Mouse (Mus musculus) bone marrow macrophage, adult 2 months (primary cell): Measurements from ENCODE around the gene Slc18b1. TPM values are rescaled to one million over a fixed set of nuclear protein-coding genes. Genes with fewer than 3 reads are reported as not detected.
"Not testable (repeated sequence)": the region's sequence is repeated elsewhere in the genome, so short reads cannot be mapped to it uniquely, and the experiment has no call there.

ENCODE experiments used
- H3K27ac ChIP-seq: 2 replicates; pipeline ENCODE4 v1.5.1; 2012; ENCODE audit warnings: low read depth, low read length; ENCODE audit not compliant: insufficient read depth
- H3K4me1 ChIP-seq: 2 replicates; pipeline ENCODE4 v1.6.1; 2012; ENCODE audit warnings: low read length; ENCODE audit not compliant: control insufficient read depth, insufficient read depth
- H3K4me3 ChIP-seq: 2 replicates; pipeline ENCODE4 v1.5.1; 2012; ENCODE audit warnings: mild to moderate bottlenecking, low read length, moderate library complexity; ENCODE audit not compliant: insufficient read depth
- CTCF ChIP-seq: IDR thresholded peaks from 2 replicates; pipeline ENCODE4 v1.5.1; 2012; ENCODE audit warnings: low read depth, mild to moderate bottlenecking, low read length, moderate library complexity
- POLR2A ChIP-seq: IDR thresholded peaks from 2 replicates; pipeline ENCODE4 v1.6.1; 2012; ENCODE audit warnings: mild to moderate bottlenecking, low read depth, low read length, borderline replicate concordance
- polyA plus RNA-seq: library from polyadenylated mRNA; stranded (reverse); fragments of >200 nt; gene quantifications from 2 replicates; pipeline ENCODE4 v1.2.4, GENCODE M21; 2012; ENCODE audit not compliant: missing spikeins, insufficient read depth, insufficient read length

Gene Slc18b1
- polyA plus RNA-seq, 1 experiment: 6.7 TPM

DNA sequence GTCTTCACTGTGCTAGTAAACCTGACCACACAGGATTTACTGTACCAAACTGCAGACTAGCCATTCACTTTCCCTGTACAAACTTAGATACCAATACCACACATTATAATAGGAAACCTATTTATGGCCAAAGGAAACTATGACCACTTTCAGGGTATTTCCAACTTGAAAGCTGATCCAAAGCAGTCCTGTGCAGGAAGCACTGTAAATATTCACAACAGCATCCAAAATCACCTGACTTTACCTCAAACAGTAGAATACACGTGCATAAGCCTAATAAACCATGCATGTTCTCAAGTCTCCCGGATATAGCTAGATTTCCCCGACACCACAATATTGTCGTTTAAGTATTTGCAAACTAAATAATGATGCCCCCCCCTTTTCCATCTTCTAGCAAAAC, 10.7 kb upstream of the Slc18b1 start:
- TF ChIP-seq POLR2A (no peak), CTCF (no peak)
- H3K4me1 ChIP-seq: peaks cover 7% of the 10 kb centered on the region
- H3K4me3 ChIP-seq: peak overlapping the region; percentile 88
- peak overlapping the region; percentile 77 for H3K27ac ChIP-seq

DNA sequence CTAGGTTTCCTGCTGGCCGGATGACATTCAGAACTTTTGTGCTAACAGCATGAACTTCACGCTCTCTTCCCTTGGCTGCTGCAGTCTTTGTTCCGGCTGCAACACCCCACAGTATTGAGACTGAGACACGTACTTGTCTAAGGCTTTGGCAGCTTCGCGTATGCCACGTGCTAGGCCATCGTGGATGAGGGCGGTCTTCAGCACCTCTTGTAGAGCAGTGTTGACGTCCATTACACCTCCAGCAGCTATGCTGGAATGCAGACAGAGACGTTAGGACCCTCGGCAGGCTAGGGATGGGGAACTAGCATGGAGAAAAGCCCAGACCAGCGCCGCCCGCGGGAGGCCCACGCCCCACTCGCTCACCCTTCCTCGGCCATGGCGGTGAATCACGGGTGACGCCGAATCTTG, 10.2 kb upstream of the Slc18b1 start:
- H3K4me1 ChIP-seq: not testable (repeated sequence)
- Histone ChIP-seq H3K27ac (peak overlapping the region; percentile 77), H3K4me3 (peak overlapping the region; percentile 88)

DNA sequence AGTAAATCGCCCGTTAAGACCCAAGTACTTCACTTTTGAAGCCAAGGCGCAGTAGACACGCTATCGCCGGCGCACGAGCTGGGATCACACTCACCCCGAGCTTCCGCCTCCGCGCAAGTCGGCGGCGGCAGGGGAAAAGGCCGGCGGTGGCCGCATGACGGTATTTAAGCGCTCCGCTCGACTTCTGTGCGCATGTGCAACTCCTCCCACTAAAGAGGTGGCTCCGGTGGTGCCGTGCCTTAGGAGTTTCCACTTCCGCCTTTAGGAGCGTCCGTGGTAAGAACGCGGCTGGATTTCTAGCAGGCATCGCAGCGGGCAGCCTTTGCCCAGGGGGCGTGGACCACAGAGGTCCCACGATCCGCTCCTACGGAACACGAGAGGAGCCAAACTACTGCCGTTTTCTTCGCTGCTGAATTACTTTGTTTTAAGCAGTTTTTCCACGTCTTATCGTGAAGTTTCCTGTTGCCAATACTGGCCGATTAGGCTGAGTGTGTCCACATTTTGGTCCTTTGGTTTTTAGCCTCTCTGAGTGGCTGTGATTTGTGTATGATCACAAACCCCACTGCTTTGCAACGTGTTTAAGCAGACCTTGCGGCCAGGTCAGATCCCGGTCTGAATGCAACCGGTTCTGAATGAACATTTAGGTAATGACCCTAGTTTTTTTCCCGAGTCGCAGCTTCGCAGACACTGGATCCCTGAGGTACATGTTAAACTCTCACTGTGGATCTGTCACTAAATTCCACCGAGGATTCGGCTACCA, 9.5 kb upstream of the Slc18b1 start, which contains the start of gene Rps12:
Rps12 (minus strand) TSS at position 214 of the 760 bp plus-strand sequence.
- Histone ChIP-seq H3K4me1 (peaks cover 9% of the 10 kb centered on the region), H3K27ac (peak within 1 kb of the TSS; percentile 91), H3K4me3 (peak within 1 kb of the TSS; percentile 88)
- TF ChIP-seq CTCF (no peak), POLR2A (peak; percentile 92)

DNA sequence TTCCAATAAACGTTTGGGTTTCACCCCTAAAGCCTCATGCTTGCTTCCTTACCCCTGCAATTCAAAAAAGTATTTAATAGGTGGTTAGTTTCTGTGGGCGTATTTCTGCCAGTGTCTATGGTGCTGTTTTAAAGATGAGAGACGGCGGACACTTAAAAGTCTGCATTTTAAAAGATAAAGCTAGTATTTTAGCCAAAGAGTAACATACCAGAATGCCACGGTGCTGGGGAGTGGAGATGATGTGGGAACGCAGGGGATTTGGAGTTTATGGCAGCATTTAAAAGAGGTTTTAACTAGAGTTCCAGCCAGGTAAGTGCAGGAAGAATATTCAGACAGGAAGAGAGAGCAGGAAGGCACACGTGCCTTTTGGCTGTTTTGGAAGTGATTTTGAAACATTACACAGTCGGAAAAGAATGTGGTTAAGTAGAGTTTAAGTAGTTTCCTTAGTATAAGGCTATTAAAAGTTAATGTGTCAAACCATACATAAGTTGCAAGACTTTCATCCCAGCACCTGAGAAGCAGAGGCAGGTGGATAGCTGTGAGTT, 8.7 kb upstream of the Slc18b1 start:
- peak overlapping the region; percentile 84 for H3K4me3 ChIP-seq
- H3K27ac ChIP-seq: peak overlapping the region; percentile 91

DNA sequence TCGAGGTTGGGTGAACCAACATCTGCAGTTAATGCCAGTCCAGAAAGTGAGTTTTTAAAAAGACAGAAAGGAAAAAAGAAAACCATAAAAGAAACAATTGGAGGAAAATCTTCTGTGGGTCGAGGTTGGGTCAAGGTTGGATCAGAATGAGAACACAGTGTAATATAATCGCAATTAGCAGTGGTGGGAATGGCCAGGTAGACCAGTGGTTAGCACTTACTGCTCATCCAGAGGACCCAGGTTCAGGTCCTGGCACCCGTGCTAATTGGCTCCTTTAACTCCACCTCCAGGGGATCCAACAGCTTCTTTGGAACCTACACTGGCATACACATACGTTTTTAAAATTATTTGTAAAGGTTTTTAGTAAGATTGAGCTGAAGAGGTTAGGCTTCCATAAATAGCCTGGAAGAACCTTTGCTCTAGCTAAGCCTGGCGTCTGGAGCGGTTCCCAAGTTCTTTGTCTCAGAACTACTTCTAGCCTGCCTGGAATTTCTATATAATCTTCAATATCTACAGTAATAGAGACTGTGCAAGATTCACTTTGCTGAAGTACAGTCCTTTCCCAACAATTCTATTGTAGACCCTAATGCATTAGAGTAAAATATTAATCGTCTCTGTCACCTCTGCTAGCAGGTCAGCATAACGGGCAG, 790 bp upstream of the Slc18b1 start:
- Histone ChIP-seq H3K4me3 (no peak overlapping the region), H3K4me1 (peaks cover 3% of the 10 kb centered on the region), H3K27ac (no peak overlapping the region)
- TF ChIP-seq POLR2A: no peak
- no peak for TF ChIP-seq CTCF

More for the DNA sequence above, 8.7 kb upstream of the Slc18b1 start:
- TF ChIP-seq POLR2A (no peak), CTCF (no peak)
- H3K4me1 ChIP-seq: peaks cover 9% of the 10 kb centered on the region

DNA sequence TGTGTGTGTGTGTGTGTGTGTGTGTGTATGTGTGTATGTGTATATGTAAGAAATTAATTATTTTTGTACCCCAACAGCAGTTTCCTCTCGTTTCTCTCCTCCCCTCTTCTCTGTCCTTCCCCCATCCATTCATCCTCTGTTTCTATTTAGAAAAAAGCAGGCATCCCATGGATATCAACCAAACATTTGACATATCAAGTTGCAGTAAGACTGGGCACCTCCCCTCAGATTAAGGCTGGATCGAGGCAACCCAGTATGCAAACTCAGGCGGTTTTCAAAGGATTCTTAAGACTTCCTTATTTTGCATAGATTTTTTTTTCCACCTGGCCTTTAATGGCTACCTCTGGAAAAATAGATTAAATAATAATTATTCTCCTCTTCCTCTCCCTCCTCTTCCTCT, 820 bp downstream of the Slc18b1 start:
- TF ChIP-seq POLR2A: no peak
- TF ChIP-seq CTCF: no peak
- H3K27ac ChIP-seq: no peak overlapping the region
- no peak overlapping the region for H3K4me3 ChIP-seq
- peaks cover 2% of the 10 kb centered on the region for H3K4me1 ChIP-seq

DNA sequence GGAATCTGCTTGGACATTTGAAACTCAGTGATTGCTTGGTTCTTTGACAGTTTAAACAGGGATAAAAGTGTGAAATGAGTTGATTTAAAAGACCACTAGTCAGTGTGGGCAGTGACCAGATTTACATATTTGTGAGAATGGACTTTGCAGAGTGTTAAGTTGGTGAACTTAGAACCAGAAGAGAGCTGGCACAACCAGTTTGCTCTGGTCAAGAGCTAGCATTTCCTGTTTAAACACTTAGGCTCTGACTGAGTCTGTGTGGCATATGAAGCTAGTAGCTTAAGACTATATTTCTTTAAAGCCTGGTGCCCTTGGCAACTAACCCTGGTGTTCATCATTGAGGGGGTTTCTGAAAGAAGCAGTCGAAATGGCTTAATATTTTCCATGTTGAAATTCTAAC, 1.4 kb downstream of the Slc18b1 start:
- H3K4me1 ChIP-seq: peaks cover 6% of the 10 kb centered on the region
- no peak for TF ChIP-seq CTCF
- TF ChIP-seq POLR2A: no peak
- no peak overlapping the region for H3K27ac ChIP-seq
- no peak overlapping the region for H3K4me3 ChIP-seq

DNA sequence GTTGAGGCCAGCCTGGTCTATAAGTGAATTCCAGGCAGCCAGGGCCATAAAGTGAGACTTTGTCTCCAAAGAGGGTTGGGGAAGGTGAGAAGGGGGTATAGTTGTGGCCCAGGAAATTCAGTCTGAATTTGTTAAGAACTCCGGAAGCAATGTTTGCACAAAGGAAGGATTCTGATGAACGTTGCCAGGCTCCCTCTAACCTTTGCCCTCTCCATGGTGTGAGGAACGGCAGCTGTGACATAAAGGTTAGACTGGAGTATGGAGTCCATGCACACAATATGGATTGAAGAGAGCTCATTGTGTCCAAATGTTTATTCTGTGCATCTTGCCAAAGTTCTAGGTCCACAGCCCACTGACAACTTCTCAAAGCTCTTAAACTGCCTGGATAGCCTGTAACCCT, 3.1 kb downstream of the Slc18b1 start:
- peaks cover 7% of the 10 kb centered on the region for H3K4me1 ChIP-seq
- H3K4me3 ChIP-seq: no peak overlapping the region
- TF ChIP-seq CTCF: no peak
- TF ChIP-seq POLR2A: no peak
- H3K27ac ChIP-seq: no peak overlapping the region

DNA sequence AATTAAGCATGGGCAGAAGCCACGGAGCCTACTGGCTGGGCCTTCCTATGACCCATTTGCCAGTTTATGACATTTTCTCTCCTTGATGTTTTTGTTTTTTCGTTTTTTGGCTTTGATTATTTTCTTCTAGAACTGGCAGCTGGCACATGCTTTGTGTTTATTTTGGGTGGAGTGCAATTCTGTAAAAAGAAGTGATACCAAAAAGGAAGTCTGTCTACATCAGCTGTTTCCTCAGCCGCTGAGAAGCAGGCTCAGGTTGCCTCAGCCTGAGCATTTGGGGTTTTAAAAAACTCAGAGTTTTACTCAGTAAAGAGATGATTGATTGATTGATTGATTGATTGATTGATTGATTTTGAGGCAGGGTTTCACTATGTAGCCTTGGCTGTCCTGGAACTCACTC, 6.1 kb downstream of the Slc18b1 start:
- no peak for TF ChIP-seq POLR2A
- no peak for TF ChIP-seq CTCF
- H3K4me1 ChIP-seq: peaks cover 7% of the 10 kb centered on the region

DNA sequence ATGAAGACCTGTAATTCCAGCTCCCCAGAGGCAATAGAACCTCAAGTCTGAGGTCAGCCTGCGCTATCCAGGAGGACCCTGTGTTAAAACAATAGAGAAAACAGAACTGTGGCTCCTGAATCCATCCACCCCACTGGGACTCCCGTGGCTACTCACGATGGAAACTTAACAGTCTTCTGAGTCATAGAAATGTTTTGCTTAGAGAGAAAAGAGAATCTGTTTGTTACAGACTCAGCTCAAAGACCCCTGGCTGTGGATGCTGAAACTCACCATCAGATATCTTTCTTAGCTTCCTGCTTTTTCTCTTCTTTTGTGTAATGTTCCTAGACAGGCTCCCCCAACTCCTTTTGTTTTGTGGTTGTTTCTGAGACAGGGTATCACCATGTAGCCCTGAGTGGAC, 7.9 kb downstream of the Slc18b1 start:
- no peak for TF ChIP-seq CTCF
- no peak for TF ChIP-seq POLR2A
- H3K4me3 ChIP-seq: no peak overlapping the region
- no peak overlapping the region for H3K27ac ChIP-seq
- peaks cover 7% of the 10 kb centered on the region for H3K4me1 ChIP-seq

More for the DNA sequence above, 6.1 kb downstream of the Slc18b1 start:
- no peak overlapping the region for H3K4me3 ChIP-seq
- H3K27ac ChIP-seq: no peak overlapping the region

DNA sequence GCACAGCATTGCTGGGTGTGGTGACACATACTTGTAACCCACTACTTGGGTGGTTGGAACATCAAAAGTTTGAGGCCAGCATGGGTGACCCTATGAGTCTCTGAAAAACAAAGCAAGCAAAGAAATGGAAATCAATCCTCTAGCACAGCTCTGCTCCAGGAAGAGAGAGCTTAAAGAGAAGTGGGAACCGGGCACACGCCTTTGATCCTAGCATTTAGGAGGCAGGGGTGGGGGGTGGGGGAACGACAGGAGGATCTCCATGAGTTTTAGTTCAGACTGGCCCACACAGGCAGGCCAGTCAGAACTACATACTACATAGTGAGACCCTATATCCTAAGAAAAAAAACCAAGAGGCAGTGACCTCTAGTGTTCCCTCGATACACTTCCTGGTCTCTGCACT, 9.4 kb downstream of the Slc18b1 start:
- TF ChIP-seq CTCF (no peak), POLR2A (no peak)
- no peak overlapping the region for H3K27ac ChIP-seq
- no peak overlapping the region for H3K4me3 ChIP-seq
- H3K4me1 ChIP-seq: peaks cover 7% of the 10 kb centered on the region
